Mouse (Mus musculus): ENCODE measurements around the gene Gng12. TPM values are rescaled to one million over a fixed set of nuclear protein-coding genes. Genes with fewer than 3 reads are reported as not detected.
A peak's percentile ranks its signal among the peaks of the same experiment; 100 is the strongest.

Gng12 gene
- polyA plus RNA-seq, 1 experiment = 29.8 TPM

GRCm38 (mm10) chr6:66994981-66995380, 98.8 kb downstream of the Gng12 start:
- TF ChIP-seq CTCF (IDR thresholded peaks at IDR 0.05; ENCODE audit: insufficient read depth, low read length) = no peak
- no peak for TF ChIP-seq POLR2A (IDR thresholded peaks at IDR 0.05; ENCODE audit: borderline replicate concordance, extremely low read depth, low read depth, low read length)
- no peak for DNase-seq
- WGBS = 96% methylated on average over 8 of the region's 8 CpGs
- Histone ChIP-seq H3K4me1 (ENCODE audit: control insufficient read depth, insufficient read depth, low read length) (peaks cover 8% of the 10 kb centered on the region), H3K4me3 (replicated peaks; ENCODE audit: extremely low read depth, low read depth, low read length) (no peak overlapping the region)

GRCm38 (mm10) chr6:66995825-66996224, 99.6 kb downstream of the Gng12 start:
- 97% methylated on average over 1 of the region's 1 CpGs for WGBS
- Histone ChIP-seq H3K4me1 (ENCODE audit: control insufficient read depth, insufficient read depth, low read length) (peaks cover 8% of the 10 kb centered on the region), H3K4me3 (replicated peaks; ENCODE audit: extremely low read depth, low read depth, low read length) (no peak overlapping the region)
- TF ChIP-seq CTCF (IDR thresholded peaks at IDR 0.05; ENCODE audit: insufficient read depth, low read length) = no peak
- no peak for TF ChIP-seq POLR2A (IDR thresholded peaks at IDR 0.05; ENCODE audit: borderline replicate concordance, extremely low read depth, low read depth, low read length)
- no peak for DNase-seq

GRCm38 (mm10) chr6:66996257-66996656, 100.1 kb downstream of the Gng12 start:
- WGBS = 71% methylated on average over 1 of the region's 1 CpGs
- no peak for TF ChIP-seq POLR2A (IDR thresholded peaks at IDR 0.05; ENCODE audit: borderline replicate concordance, extremely low read depth, low read depth, low read length)
- TF ChIP-seq CTCF (IDR thresholded peaks at IDR 0.05; ENCODE audit: insufficient read depth, low read length) = no peak
- Histone ChIP-seq H3K4me3 (replicated peaks; ENCODE audit: extremely low read depth, low read depth, low read length) (no peak overlapping the region), H3K4me1 (ENCODE audit: control insufficient read depth, insufficient read depth, low read length) (peaks cover 8% of the 10 kb centered on the region)
- DNase-seq = no peak

- peaks cover 2% of the 10 kb centered on the region for H3K4me1 ChIP-seq (ENCODE audit: control insufficient read depth, insufficient read depth, low read length)
- no peak overlapping the region for H3K4me3 ChIP-seq (replicated peaks; ENCODE audit: extremely low read depth, low read depth, low read length)
- DNase-seq = peak; percentile 53
- TF ChIP-seq CTCF (IDR thresholded peaks at IDR 0.05; ENCODE audit: insufficient read depth, low read length) (no peak), POLR2A (IDR thresholded peaks at IDR 0.05; ENCODE audit: borderline replicate concordance, extremely low read depth, low read depth, low read length) (no peak)
- WGBS = 60% methylated on average over 2 of the region's 2 CpGs
Measured at GRCm38 (mm10) chr6:66998645-66999044, 102.4 kb downstream of the Gng12 start.

- TF ChIP-seq CTCF (IDR thresholded peaks at IDR 0.05; ENCODE audit: insufficient read depth, low read length) (no peak), POLR2A (IDR thresholded peaks at IDR 0.05; ENCODE audit: borderline replicate concordance, extremely low read depth, low read depth, low read length) (no peak)
- no peak for DNase-seq
- no peaks in the 10 kb centered on the region; the same call in none of the 2 replicates for H3K4me1 ChIP-seq (ENCODE audit: control insufficient read depth, insufficient read depth, low read length)
Measured at GRCm38 (mm10) chr6:66999800-67000199, 103.6 kb downstream of the Gng12 start.

GRCm38 (mm10) chr6:67009888-67010287, 113.7 kb downstream of the Gng12 start:
- Histone ChIP-seq H3K4me1 (ENCODE audit: control insufficient read depth, insufficient read depth, low read length) (peaks cover 12% of the 10 kb centered on the region), H3K4me3 (replicated peaks; ENCODE audit: extremely low read depth, low read depth, low read length) (no peak overlapping the region)
- TF ChIP-seq CTCF (IDR thresholded peaks at IDR 0.05; ENCODE audit: insufficient read depth, low read length) (no peak), POLR2A (IDR thresholded peaks at IDR 0.05; ENCODE audit: borderline replicate concordance, extremely low read depth, low read depth, low read length) (no peak)
- 89% methylated on average over 3 of the region's 3 CpGs for WGBS
- no peak for DNase-seq

More at GRCm38 (mm10) chr6:66999800-67000199, 103.6 kb downstream of the Gng12 start:
- no peak overlapping the region for H3K4me3 ChIP-seq (replicated peaks; ENCODE audit: extremely low read depth, low read depth, low read length)

- WGBS = 79% methylated on average over 7 of the region's 7 CpGs
- TF ChIP-seq CTCF (IDR thresholded peaks at IDR 0.05; ENCODE audit: insufficient read depth, low read length) (no peak), POLR2A (IDR thresholded peaks at IDR 0.05; ENCODE audit: borderline replicate concordance, extremely low read depth, low read depth, low read length) (no peak)
- no peak for DNase-seq
- Histone ChIP-seq H3K4me3 (replicated peaks; ENCODE audit: extremely low read depth, low read depth, low read length) (no peak overlapping the region), H3K4me1 (ENCODE audit: control insufficient read depth, insufficient read depth, low read length) (peaks cover 17% of the 10 kb centered on the region)
Measured at GRCm38 (mm10) chr6:67010370-67011216, 114.4 kb downstream of the Gng12 start.

- no peak for TF ChIP-seq CTCF (IDR thresholded peaks at IDR 0.05; ENCODE audit: insufficient read depth, low read length)
- no peak for TF ChIP-seq POLR2A (IDR thresholded peaks at IDR 0.05; ENCODE audit: borderline replicate concordance, extremely low read depth, low read depth, low read length)
- DNase-seq = no peak
- peaks cover 22% of the 10 kb centered on the region for H3K4me1 ChIP-seq (ENCODE audit: control insufficient read depth, insufficient read depth, low read length)
- no peak overlapping the region for H3K4me3 ChIP-seq (replicated peaks; ENCODE audit: extremely low read depth, low read depth, low read length)
Measured at GRCm38 (mm10) chr6:67011217-67011518, 115.0 kb downstream of the Gng12 start.

- H3K4me1 ChIP-seq (ENCODE audit: control insufficient read depth, insufficient read depth, low read length) = peaks cover 30% of the 10 kb centered on the region
- no peak overlapping the region for H3K4me3 ChIP-seq (replicated peaks; ENCODE audit: extremely low read depth, low read depth, low read length)
- no peak for TF ChIP-seq POLR2A (IDR thresholded peaks at IDR 0.05; ENCODE audit: borderline replicate concordance, extremely low read depth, low read depth, low read length)
- no peak for DNase-seq
- 76% methylated on average over 6 of the region's 6 CpGs for WGBS
Measured at GRCm38 (mm10) chr6:67013293-67013948, 117.2 kb downstream of the Gng12 start.

Measured in lung, adult 2 months (tissue).